Mouse (Mus musculus): ENCODE data around the gene Ttpal.

Gene Ttpal

DNA sequence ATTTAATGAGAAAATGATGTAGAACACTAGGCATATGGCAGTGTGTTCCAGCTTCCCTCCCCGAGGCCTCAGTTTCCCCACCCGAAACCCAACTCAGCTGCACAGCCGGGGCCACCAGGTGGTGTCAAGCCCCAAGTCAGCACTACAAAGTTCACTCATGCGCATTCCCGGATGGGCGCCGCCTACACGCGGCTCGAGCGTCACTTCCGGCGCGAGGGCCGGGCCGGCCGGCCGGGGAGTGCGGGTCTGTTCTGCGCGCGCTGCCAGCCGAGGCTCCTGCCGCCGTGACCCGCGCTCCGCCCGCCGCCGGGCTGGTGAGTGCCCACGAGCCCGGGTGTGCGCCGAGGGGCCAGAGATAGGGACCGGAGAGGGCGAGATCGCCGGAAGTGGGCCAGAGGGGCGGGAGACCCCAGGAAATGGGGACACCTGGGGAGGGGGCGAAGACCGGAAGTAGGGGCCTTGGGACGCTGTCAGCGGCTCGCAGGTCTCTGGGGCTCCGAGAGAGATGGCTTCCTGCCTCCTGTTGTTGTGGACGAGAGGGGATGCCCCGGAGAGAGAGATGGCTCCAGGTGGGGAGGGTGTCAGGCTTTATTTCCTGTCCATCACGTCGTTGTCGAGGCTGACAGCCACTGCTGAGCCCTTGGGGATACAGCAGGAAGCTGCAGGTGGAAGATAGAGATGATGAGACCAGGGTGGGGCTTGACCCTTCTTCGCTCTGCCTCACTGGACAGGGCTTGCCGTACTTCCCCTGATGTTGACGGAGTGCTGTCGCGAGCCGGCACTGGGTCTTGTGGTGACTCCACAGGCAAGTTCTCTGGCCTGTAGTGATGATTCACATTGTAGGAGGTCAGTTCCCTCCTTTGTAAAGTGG, at the start of gene Ttpal:
TSS of gene Ttpal (plus strand) at position 214 of the 871 bp plus-strand sequence.
- peak; percentile 89 for DNase-seq

DNA sequence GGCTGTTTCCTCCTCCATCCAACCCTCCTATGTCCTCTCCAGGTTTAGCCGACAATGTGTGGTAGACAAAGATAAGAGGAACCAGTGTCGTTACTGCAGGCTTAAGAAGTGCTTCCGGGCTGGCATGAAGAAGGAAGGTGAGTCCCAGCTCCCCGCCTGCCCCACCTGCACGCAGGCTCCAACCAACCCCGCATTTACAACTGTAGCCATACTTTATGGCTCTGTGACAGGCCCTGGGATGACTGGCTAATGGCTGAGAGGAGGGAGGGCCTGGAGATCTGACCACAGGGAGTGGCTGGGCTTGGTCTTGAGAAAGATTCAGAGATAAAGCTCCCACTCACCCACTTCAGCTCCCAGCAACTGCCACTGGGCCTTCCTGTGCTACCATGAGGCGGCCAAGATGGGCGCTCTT, 49.6 kb upstream of the Ttpal start:
- DNase-seq = no peak

DNA sequence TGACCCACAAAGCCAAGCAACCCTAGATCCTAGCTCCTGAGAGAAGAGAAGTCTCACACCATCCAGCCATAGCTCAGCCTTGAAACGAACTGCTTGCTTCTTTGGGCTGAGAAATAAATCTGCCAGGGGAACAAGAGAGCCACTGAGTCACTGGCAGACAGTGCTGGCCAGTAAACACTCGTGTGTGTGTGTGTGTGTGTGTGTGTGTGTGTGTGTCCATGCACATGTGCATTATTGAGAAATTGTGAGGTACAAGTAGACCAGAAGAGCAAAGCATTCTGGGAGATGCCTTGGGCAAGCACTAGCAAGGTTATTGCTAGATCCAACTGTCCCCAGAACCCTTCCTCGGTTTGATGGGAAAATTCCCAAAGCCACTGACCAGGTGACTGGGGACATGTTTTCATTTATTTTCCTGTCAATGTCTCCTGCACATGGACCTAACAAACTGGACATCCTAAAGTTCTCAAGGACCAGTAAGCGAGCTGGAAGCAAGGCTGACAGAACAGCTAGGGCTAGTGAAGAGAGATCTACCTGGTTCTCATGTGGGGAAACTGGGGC, 47.6 kb upstream of the Ttpal start:
- no peak for DNase-seq

DNA sequence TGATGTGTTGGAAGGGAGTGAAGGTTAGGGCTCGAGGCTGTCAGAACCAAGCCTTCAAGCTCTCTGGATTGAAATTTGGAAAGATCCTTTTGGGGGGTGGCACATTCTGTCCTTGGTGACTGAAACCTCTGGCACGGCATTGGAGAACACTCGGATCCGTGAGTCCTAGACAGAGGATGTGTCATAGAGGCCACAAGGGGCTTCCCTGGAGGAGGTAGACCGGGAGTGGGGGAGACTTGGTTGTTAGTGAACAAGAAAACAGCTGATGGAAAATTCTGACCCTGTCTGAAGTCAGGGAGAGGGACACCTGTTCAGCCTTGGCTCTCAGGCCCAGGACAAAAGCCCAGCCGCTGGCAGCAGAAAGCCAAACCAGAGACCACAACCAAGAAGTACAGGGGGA, 47.1 kb upstream of the Ttpal start:
- DNase-seq = no peak

DNA sequence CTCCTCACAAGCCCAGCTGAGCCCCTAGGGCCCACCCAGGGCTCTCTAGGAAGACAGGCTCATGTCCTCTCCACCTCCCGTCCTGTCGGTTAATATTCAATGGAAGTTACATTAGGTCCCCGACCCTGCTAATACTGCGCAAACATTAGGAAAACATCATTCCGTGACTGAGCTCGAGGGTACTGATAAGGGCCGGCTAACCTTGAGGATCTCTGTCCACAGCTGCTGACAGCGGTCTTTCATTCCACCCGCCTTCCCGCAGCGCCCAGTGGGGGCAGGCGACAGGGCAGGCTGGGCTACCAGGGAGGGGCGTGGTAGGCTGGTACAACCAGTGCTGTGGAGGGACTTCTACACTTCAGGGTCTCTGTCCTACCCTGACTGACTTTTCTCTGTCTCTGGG, 46.7 kb upstream of the Ttpal start:
- no peak for DNase-seq

DNA sequence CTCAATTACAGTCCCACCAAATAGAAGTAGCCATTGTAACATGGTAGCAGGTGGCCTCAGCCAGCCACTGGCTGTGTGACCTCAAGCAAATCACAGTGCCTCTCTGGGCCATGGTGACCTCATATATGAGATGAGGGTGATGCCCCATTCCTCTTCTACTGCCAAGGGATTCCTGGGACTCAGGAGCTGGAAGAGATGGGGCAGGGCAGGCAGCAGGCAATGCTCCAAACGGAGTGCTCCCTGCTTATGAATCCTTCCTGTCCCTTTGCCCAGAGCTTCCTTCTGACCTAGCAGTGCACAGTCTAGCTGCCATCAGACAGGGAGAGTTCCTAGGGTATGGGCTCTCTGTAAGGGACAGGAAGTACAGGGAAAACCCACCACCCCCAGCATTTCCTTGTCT, 43.6 kb upstream of the Ttpal start:
- peak; percentile 43 for DNase-seq

DNA sequence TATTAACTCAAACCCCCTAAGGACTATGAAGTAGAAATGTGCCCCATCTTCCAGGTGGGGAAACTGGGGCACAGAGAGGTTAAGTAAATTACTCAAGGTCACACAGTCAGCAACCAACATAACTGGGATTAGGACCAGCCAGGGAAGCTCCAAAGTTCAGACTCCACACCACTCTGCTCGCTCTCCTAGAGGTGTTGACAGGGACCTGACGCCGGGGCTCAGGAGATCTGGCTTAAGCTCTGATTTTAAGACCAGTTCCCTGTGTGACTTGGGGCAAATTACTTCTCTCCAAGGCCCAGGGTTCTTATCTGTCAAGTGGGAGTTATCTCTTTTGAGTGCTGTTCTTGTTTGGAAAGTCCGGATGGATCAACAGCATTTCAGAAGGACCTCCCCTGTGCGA, 42.9 kb upstream of the Ttpal start:
- no peak for DNase-seq

DNA sequence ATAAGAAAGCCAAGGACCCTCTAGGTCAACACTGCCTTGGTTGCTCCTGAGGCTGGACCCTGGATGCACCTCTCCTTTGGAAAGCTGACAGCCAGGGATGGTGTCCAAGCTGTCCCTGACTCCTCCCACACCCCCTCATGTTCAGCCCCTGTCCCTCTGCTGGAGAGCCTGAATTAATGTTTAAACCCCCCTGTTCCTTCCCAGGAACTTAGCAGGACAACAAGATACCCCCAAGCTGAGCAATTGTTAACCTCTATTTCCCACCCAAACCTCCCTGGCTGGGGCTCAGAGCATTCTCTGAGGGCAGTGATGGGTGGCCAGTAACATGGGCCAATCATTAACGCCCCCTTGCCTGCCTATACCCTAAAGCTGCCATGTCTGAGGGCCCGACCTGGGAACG, 41.9 kb upstream of the Ttpal start:
- DNase-seq = peak; percentile 78

DNA sequence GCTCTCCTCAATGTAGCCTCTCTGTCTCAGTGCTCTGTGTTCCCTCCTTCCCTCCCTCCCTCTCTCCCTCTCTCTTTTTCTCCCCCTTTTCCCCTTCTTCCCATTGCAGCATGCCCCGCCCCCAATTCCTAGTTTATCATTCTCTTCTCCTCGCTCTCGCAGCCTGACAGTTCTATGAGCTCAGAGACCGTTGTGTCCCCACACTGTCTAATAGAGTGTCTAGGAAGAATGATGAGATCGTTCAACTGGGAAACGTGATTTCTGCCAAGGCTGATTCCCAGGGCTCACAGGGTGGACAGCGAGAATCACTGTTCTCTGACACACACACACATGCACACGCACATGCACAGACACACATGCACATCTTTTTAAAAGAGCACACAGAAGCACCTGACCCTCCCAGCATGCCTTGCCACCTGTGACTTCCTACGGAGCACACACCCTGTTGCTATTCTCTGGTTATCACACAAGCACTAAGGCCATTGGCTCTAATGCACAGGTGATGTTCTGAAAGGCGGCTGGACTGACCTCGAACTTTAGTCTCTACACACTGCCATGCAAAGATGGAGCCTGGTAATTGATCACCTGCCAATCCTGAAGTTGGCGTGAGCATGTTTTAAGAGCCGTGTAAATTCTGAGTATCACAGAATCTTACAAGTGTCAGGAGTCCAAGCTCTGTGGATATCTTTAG, 40.7 kb upstream of the Ttpal start:
- DNase-seq = no peak

DNA sequence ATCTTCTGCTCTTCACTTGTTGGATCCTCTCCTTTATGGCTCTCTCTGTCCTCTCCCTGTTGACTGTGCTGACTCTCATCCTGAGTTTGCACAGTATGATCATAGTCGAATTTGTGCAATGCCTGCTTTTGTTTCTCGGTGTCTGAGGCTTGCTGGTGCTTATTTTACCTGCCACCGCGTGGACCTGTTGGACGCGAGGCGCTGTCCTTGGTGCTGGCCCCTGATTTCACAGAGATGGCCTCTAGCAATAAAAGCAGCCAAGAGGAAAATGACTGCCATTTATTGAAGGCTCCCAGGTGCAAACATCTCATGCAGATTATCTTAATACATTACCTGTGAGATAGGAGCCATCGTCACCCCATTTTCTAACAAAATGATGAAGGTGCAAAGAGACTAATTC, 37.5 kb upstream of the Ttpal start:
- DNase-seq = no peak

DNA sequence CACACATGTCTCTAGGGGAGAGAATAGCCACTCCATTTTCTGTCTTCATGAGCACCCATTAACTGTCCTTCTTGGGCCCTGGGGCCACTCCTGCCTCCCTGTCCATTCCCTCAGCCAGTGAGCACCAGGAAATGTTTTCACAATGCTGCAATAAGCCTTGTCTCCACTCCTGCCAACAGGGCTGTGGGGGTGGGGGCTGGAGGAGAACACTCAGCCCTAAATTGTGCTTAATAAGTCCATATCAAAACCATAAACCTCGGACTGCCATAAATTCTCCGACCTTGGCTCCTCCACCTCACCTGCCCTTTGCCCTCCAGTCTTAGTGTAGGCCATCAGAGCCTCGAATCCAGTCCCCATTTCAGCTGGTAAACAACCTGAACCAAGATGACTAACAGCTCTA, 27.8 kb upstream of the Ttpal start:
- DNase-seq = no peak

DNA sequence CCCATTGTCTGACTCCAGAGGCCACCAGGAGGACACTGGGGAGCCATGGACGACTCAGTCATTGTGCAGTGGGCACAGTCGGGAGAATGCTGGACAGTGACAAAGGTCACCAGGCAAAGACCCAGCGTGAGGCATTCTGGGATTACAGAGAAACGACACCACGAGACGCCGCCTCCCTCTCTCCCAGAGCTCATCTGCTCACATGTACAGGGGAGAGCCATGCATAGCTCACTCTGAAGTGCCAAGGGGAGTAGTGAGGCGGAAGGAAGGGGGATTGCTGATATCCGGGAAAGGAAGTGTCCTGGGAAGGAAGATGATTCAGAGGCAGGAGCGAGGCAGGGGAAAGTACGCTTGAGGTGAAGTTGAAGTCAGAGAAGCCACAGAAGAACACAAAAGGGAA, 26.9 kb upstream of the Ttpal start:
- DNase-seq = no peak

DNA sequence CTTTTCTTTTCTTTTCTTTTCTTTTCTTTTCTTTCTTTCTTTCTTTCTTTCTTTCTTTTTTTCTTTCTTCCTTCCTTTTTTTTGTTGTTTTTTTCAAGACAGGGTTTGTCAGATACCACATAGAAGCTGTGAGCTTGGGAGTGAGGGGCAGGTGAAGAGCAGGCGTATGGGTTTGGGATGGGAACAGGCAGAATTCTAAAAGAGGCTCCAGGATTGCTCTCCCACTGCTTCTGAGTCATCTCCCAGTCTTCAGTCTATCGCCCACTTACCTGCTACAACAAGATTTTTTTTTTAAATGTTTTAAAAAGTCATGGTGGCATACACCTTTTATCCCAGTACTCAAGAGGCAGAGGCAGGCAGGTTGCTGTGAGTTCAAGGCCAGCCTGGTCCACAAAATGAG, 24.1 kb upstream of the Ttpal start:
- no peak for DNase-seq

DNA sequence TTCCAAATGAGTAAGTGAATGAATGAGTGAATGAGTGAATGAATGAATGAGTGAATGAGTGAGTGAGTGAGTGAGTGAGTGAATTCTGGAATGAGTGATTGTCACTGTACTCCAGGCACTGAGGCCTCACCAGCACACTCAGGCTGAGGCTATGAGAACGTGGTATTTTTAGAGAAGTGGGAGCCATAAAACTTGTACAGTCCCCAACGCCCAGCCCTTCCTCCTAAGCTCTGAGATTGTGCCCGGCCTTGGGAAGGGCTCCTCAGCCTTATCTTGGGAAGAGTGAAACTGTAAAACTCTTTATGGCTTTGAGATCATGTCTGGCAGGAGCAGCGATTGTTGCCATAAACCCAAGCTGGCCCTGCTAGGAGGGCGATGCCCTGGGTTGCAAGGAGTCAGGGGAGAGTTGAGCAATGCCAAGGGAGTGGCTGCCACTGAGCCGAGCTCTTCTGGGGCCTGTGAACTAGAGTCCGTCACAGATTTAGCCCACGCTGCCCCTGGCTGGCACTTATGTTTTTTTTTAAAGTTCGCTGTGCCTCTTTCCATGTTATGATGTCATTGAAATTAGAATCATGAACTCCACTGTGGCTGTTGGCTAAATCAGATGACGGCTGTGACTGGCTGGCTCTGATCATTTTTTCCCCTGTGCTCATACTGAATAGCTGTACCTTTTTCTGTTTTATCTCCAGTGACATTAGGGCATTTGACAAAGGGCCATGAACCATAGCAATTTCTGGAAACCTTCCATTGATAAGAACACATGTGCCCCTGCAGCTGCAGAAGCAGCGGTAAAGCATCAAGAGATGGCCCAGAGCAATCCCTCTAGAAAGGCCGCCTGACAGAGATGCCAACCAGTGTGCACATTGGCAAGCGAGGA, 21.8 kb upstream of the Ttpal start:
- DNase-seq = no peak

DNA sequence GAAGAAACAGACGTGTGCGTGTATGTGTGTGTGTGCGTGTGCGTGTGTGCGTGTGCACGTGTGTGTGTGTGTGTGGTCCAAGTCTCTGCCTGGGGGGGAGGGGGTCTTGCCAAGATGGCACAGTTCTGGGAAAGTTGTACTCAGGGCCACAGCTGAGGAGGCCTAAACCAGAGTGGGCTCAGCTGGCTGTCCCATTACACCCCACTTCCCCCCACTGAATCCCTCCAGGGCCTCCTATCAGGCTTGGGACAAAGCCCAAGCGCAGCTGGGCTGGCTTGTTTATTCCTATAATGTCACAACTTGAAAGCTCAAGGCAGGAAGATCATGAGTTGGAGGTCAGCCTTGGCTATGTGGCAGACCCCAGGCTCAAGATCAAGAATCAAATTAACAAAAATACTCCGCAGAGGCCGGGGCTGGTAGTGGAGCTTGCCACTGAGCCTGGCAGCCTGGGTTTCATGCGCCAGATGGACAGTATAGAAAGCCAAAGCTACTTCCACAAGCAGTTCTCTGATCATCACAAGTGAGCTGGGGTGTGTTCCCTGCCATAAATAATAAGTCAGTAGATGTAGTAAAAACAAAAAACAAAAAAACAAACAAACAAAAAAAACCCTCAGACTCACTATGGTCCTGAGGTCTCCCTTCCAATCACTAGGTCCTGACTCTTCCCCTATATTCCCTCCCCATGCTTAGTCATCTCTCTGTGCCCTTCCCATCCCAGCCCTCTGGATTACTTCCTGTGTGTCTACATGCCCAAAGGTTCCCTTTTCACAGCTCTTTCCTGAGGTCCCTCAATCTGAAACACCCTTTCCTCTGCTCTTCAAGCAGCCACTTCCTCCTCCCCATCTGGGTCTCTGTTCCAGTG, 18.7 kb upstream of the Ttpal start:
- no peak for DNase-seq

DNA sequence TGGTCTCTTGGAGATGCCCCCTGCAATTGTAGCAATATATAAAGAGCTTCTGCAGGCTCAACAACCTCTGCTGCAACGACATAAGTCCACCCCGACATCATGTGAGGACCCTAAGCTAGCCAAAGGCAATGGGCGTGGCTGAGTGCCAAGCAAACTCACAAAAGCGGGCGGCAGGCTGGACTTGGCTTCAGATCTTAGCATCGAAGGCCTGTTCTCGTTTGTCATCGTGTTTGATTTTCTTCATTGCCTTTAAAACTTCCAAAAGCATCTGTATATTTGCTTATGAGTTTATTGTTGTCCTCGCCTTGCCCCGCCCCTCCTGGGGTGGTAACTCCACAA, 18.1 kb upstream of the Ttpal start:
- no peak for DNase-seq

DNA sequence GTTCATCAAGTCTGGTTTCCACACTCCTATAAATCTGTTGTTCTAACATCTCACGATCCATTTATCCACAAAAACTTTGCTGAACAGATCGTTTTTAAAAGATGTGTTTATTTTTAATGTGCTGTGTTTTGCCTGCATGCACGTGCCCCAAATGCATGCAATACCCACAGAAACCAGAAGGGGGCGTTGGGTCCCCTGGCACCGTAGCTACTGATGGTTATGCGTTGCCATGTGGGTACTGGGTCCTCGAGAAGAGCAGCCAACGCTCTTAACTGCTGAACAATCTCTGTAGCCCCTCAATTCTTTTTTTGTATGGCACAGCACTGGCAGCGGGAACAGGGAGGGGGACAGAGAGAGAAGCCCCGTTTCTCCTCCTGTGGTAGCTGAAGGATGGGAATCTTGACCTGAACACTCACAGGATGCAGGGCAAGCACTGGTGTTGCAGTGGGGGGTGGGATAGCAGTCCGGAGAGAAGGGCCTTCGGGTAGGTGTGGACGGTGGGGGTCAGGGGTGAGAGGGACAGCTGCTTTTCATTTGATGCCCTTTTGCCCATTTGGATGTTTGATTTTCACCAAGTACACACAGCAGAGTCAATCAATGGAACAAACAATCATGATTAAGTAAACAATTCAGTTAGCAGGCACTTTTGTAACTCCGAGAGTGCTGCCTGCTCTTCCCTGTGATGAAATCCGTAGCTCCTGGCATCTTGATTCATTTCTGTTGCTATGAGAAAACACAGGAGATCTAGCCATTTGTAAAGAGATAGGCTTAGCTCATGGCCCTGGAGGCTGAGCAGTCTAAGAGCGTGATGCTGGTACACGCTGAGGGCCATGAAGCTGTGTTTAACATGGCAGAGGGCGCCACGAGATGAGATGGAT, 15.5 kb upstream of the Ttpal start:
- peak; percentile 60 for DNase-seq

DNA sequence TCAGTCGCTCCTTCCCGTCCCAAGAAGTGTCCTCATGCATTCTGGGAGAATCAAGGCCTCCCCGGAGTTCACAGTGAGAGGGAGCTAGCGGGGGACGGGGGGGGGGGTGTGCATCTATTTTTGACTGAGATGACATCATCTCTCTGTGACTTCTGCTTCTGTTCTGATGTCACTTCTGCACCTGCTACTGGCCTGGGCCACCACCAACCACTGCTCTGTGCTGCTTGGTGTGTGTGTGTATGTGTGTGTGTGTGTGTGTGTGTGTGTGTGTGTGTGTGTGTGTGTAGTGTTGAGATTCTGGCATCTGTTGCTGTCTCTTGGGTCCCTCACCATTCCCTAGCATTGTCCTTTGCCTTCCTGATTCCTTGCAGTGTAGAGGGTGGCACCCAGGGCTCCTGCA, 14.6 kb upstream of the Ttpal start:
- DNase-seq = no peak

DNA sequence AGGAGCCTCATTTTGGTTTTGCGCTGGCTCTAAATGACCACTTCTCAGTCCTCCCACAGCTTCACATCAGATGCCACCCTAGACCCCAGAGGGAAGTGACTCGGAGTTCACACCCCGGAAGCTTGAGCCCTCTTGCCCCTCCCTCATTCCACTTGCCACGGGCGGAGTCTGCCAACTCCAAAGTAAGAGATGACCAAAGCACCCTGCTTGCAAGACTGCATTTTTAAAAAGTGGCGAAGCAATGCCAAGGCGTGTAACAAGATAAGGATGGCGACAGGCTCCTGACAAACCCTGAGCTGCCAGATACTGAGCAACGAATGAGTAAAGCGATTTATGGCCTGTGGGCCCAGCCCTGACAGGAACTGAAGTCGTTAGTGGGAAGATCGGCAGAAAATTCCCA, 11.9 kb upstream of the Ttpal start:
- DNase-seq = no peak

DNA sequence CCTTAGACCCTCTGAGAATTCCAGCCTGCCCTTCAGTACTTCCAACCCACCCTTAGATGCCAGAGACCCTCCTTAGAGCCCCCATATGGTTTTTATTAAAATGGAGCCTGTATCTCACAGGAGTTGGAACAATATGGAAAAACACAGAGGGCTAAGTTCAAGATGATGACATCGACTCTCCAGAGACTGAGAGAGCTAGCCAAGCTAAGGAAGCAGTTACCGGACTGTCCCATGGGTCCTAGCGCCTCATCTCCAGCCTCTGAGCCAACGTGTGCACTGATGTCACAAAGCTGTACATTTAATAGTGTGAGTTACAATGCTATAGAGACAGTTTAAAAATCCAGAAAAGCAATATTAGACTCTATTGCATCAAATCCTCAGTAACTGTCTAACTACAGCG, 11.1 kb upstream of the Ttpal start:
- DNase-seq = no peak

DNA sequence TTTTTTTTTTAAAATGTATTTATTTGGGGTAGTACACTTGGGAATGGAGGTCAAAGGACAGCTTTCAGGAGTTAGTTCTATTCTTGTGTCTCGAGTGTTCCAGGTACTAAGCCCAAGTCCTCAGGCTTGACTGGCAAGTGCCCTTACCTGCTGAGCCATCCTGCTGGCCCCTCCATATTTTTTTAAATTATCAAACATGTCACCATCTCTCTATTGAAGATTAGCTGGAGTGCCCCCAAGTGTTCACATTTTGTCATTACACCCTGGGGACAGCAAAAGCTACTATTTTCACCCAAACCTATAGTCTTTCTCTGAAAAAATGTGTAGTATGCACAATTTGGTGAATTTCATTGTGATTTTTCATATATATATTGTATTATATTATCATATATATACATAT, 10.0 kb upstream of the Ttpal start:
- DNase-seq = no peak
